Mouse (Mus musculus) liver, embryonic 16.5 days (tissue): ENCODE data around the gene N4bp2. TPM values are rescaled to one million over a fixed set of nuclear protein-coding genes. Genes with fewer than 3 reads are reported as not detected.
"Not testable (repeated sequence)": the region's sequence is repeated elsewhere in the genome, so short reads cannot be mapped to it uniquely, and the experiment has no call there.

ENCODE experiments used
- ATAC-seq: fragments of 200-750 bp; cut with Nextera tagmentation; 2 replicates; pipeline ENCODE4 v1.8.0; 2017; ENCODE audit warnings: low read depth, mild to moderate bottlenecking, moderate number of reproducible peaks, moderate library complexity
- H3K27ac ChIP-seq: fragments of 300-500 bp; sonication (generic); 2 replicates; pipeline ENCODE4 v1.5.1; 2014; ENCODE audit warnings: mild to moderate bottlenecking, low read length
- H3K27me3 ChIP-seq: fragments of 300-500 bp; sonication (generic); 2 replicates; pipeline ENCODE4 v1.6.1; 2014; ENCODE audit warnings: low read depth, low read length, mixed read lengths; ENCODE audit not compliant: control insufficient read depth, insufficient read depth
- H3K36me3 ChIP-seq: fragments of 300-500 bp; sonication (generic); 2 replicates; pipeline ENCODE4 v1.6.1; 2014; ENCODE audit warnings: mild to moderate bottlenecking; ENCODE audit not compliant: control insufficient read depth, insufficient read depth
- H3K4me1 ChIP-seq: fragments of 300-500 bp; sonication (generic); 2 replicates; pipeline ENCODE4 v1.6.1; 2014; ENCODE audit warnings: low read depth, low read length, mixed read lengths; ENCODE audit not compliant: control insufficient read depth
- H3K4me2 ChIP-seq: fragments of 300-500 bp; sonication (generic); 2 replicates; pipeline ENCODE4 v1.6.1; 2014; ENCODE audit warnings: low read depth, low read length, mixed read lengths
- H3K4me3 ChIP-seq: fragments of 300-500 bp; sonication (generic); 2 replicates; pipeline ENCODE4 v1.5.1; 2014; ENCODE audit warnings: low read depth, mild to moderate bottlenecking, low read length
- H3K9ac ChIP-seq: fragments of 300-500 bp; sonication (generic); 2 replicates; pipeline ENCODE4 v1.6.1; 2014; ENCODE audit warnings: low read depth, low read length
- H3K9me3 ChIP-seq: fragments of 300-500 bp; sonication (generic); replicated peaks from 2 replicates; pipeline ENCODE4 v1.6.1; 2016; ENCODE audit warnings: low read length; ENCODE audit not compliant: control insufficient read depth
- WGBS: fragments of 180-500 bp; shearing (Covaris S2); extraction: QIAGEN DNeasy Blood & Tissue Kit; methylation state at CpG from one replicate; pipeline ENCODE4 v1.1.7; 2014; ENCODE audit not compliant: insufficient replicate concordance; 5-methylcytosine and 5-hydroxymethylcytosine counted together
- polyA plus RNA-seq: library from polyadenylated mRNA; unstranded; fragments of >200 nt; fragmentation: Nextera tagmentation; extraction: Ambion mirVana; gene quantifications from 2 replicates; pipeline ENCODE4 v1.2.1, GENCODE M21; 2015

The N4bp2 gene
- polyA plus RNA-seq, 1 experiment from 2014 or later, result 7.4 TPM

DNA sequence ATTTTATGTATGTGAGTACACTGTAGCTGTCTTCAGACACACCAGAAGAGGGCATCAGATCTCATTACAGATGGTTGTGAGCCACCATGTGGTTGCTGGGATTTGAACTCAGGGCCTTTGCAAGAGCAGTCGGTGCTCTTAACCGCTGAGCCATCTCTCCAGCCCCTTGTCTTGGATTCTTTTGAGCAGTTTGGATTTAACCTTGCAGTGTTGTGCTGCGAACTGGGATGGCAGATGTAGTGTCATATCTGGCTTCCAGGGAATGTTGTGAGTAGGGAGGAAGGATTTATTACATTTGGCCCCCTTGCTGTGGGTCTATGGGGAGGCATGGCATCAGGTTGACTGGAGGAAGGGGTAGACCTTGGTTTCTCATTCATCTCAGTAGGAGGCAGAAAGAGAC is 10.6 kb downstream of the N4bp2 start:
- not testable (repeated sequence) for H3K9me3 ChIP-seq, H3K4me3 ChIP-seq, H3K27me3 ChIP-seq, H3K36me3 ChIP-seq, H3K4me2 ChIP-seq, H3K4me1 ChIP-seq, ATAC-seq, H3K27ac ChIP-seq, H3K9ac ChIP-seq
- 97% methylated on average over 3 of the region's 3 CpGs for WGBS

DNA sequence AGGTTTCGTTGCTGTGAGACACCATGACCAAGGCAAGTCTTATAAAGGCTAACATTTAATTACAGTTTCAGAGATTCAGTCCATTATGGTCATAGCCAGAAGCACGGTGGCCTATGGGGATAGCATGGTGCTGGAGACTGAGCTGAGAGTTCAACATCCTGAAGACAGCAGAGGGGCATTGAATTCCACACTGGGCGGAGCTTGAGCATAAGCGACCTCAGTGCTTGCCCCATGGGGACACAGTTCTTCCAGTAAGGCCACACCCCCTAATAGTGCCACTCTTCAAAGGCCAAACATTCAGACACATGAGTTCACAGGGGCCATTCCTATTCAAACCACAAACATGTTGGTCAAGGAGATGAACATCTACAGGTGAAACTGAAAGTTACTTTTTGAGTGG is 12.8 kb downstream of the N4bp2 start:
- 79% methylated on average over 4 of the region's 4 CpGs for WGBS
- no peak overlapping the region for H3K27ac ChIP-seq
- ATAC-seq, result no peak

GRCm38 (mm10) chr5:65776907-65777306 is 13.6 kb downstream of the N4bp2 start:
- Histone ChIP-seq H3K9me3 (no peaks in the 10 kb centered on the region), H3K4me3 (no peak overlapping the region), H3K4me1 (no peaks in the 10 kb centered on the region), H3K9ac (no peak overlapping the region), H3K27ac (no peak overlapping the region), H3K27me3 (no peaks in the 10 kb centered on the region), H3K4me2 (no peak overlapping the region), H3K36me3 (peaks cover 9% of the 10 kb centered on the region)
- WGBS, result 82% methylated on average over 3 of the region's 3 CpGs
- no peak for ATAC-seq

More for the DNA sequence above, 12.8 kb downstream of the N4bp2 start:
- Histone ChIP-seq H3K9ac (no peak overlapping the region), H3K27me3 (no peaks in the 10 kb centered on the region), H3K4me2 (no peak overlapping the region), H3K4me1 (no peaks in the 10 kb centered on the region), H3K4me3 (no peak overlapping the region), H3K9me3 (no peaks in the 10 kb centered on the region), H3K36me3 (peaks cover 9% of the 10 kb centered on the region)

- not testable (repeated sequence) for H3K27me3 ChIP-seq, ATAC-seq
These were observed 15.7 kb downstream of the N4bp2 start for GRCm38 (mm10) chr5:65778986-65779385.

GRCm38 (mm10) chr5:65779401-65780063 is 16.2 kb downstream of the N4bp2 start:
- H3K9me3 ChIP-seq, result no peaks in the 10 kb centered on the region
- H3K4me3 ChIP-seq, result no peak overlapping the region
- H3K4me2 ChIP-seq, result no peak overlapping the region
- 79% methylated on average over 3 of the region's 3 CpGs for WGBS
- H3K9ac ChIP-seq, result no peak overlapping the region
- no peak for ATAC-seq
- H3K4me1 ChIP-seq, result no peaks in the 10 kb centered on the region
- H3K36me3 ChIP-seq, result peaks cover 9% of the 10 kb centered on the region
- H3K27me3 ChIP-seq, result no peaks in the 10 kb centered on the region
- H3K27ac ChIP-seq, result no peak overlapping the region

More at GRCm38 (mm10) chr5:65778986-65779385, 15.7 kb downstream of the N4bp2 start:
- not testable (repeated sequence) for H3K4me3 ChIP-seq, H3K9me3 ChIP-seq, H3K36me3 ChIP-seq, H3K4me1 ChIP-seq, H3K27ac ChIP-seq, H3K4me2 ChIP-seq, H3K9ac ChIP-seq
- WGBS, result 85% methylated on average over 4 of the region's 4 CpGs

- 59% methylated on average over 5 of the region's 5 CpGs for WGBS
- ATAC-seq, result no peak
- no peak overlapping the region for H3K4me2 ChIP-seq
- no peaks in the 10 kb centered on the region for H3K27me3 ChIP-seq
- no peaks in the 10 kb centered on the region; the same call in 1 of the 2 replicates for H3K4me1 ChIP-seq
- no peak overlapping the region for H3K27ac ChIP-seq
- H3K9ac ChIP-seq, result no peak overlapping the region
- H3K36me3 ChIP-seq, result peaks cover 7% of the 10 kb centered on the region
- no peaks in the 10 kb centered on the region for H3K9me3 ChIP-seq
- H3K4me3 ChIP-seq, result no peak overlapping the region
These were observed 17.9 kb downstream of the N4bp2 start for GRCm38 (mm10) chr5:65781147-65781715.

DNA sequence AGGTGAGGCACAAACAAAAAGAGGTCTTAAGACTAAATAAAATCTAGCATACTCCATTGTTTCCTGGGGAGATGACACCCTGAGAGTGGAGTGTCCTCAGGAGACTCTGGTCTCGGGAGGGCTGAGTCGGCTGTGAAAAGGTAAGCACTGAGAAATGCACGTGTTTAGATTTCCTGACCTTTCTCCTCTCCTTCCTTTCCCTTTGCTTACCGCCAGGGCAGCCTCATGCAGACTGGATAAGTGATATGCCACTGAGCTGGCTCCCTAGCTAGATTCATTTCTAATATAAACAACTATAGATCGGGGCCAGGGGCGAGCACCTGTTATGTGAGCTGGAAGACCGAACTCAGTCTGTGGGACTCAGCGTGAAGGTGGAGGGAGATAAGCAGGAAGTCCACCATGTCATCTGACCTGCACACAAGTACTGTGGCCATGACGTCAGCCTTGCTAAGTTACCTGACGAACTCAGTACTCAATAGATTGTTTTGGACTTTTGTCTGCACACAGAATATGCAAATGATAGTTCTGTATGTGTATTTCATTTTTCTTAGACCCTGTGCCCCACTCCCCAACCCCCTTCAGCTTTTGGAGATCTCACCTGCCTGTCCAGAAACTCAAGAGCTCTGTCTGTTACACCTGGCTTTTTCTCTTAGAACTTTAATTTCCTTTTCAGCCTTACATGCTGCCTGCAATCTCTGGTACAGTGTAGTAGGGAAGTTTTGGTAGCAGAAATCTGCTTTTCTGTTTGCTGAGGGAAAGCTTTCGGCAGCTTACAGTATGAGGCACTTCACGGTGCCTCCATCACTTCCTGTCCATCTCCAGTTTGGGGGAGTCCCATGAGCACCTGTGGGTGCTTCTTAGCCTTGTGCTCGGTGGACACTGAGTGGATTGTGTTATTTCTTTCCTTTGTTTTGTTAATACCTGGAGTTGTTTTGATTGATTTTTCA is 18.7 kb downstream of the N4bp2 start:
- Histone ChIP-seq H3K9me3 (no peaks in the 10 kb centered on the region), H3K4me1 (no peaks in the 10 kb centered on the region; the same call in 1 of the 2 replicates), H3K27me3 (no peaks in the 10 kb centered on the region), H3K9ac (no peak overlapping the region), H3K4me3 (no peak overlapping the region), H3K36me3 (peaks cover 5% of the 10 kb centered on the region), H3K27ac (no peak overlapping the region), H3K4me2 (no peak overlapping the region)
- WGBS, result 72% methylated on average over 13 of the region's 13 CpGs
- no peak for ATAC-seq

DNA sequence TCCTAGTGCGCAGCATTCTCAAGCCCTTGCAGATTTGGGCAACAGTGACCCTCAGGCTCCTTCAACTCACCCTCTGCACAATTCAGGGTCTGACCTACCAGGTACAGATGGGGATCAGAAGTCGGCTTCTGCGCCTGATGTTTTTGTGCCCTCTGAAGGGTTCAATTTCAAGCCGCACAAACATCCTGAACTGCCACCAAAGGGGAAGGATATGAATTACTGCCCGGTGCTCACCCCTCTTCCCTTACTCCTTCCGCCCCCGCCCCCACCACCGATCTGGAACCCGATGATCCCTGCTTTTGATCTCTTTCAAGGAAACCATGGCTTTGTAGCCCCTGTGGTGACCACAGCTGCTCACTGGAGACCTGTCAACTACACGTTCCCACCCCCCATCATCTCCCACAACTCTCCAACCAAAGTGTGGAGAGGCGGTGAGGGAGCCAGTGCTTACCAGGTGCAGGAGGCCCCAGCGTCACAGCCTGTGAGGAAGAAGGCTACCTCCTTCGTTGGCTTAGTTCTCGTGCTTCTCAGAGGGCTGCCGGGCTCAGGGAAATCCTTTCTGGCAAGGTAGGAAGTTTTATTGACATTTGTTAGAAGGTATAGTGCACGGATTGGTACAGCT is 27.4 kb downstream of the N4bp2 start:
- H3K27me3 ChIP-seq, result no peaks in the 10 kb centered on the region
- H3K36me3 ChIP-seq, result peaks cover 24% of the 10 kb centered on the region
- WGBS, result 57% methylated on average over 16 of the region's 16 CpGs
- H3K9me3 ChIP-seq, result no peaks in the 10 kb centered on the region
- H3K4me3 ChIP-seq, result no peak overlapping the region
- no peak overlapping the region for H3K4me2 ChIP-seq
- H3K9ac ChIP-seq, result no peak overlapping the region
- H3K27ac ChIP-seq, result no peak overlapping the region
- ATAC-seq, result no peak
- peaks cover 7% of the 10 kb centered on the region for H3K4me1 ChIP-seq
